Mouse (Mus musculus) intestine, embryonic 14.5 days (tissue): ENCODE measurements at regions not wholly inside any gene's neighbourhood (a gene's known extent, or its start where the extent isn't known, plus 50 kb on each side); places are given as distances from the start of the nearest gene placed in this dataset.

Experiments used
- ATAC-seq: fragments of 200-750 bp; cut with Nextera tagmentation; replicated peaks from 2 replicates; pipeline ENCODE4 v1.8.0; 2017; ENCODE audit warnings: low read depth, moderate number of reproducible peaks, moderate TSS enrichment, moderate library complexity; ENCODE audit not compliant: low FRiP score, low TSS enrichment
- DNase-seq: peaks from one replicate; pipeline ENCODE4 v3.0.0-alpha.2; 2018; ENCODE audit warnings: low spot score
- H3K27ac ChIP-seq: fragments of 300-500 bp; sonication (generic); 2 replicates; pipeline ENCODE4 v1.5.1; 2014; ENCODE audit warnings: low read depth, mild to moderate bottlenecking, control low read depth
- H3K27me3 ChIP-seq: fragments of 300-500 bp; sonication (generic); replicated peaks from 2 replicates; pipeline ENCODE4 v1.6.1; 2014; ENCODE audit warnings: low read length, control low read depth; ENCODE audit not compliant: control insufficient read depth, insufficient read depth
- H3K36me3 ChIP-seq: fragments of 300-500 bp; sonication (generic); 2 replicates; pipeline ENCODE4 v1.6.1; 2014; ENCODE audit warnings: low read length, control low read depth; ENCODE audit not compliant: control insufficient read depth, insufficient read depth
- H3K4me1 ChIP-seq: fragments of 300-500 bp; sonication (generic); replicated peaks from 2 replicates; pipeline ENCODE4 v1.6.1; 2014; ENCODE audit warnings: low read length, control low read depth, mixed read lengths; ENCODE audit not compliant: control insufficient read depth, insufficient read depth
- H3K4me2 ChIP-seq: fragments of 300-500 bp; sonication (generic); 2 replicates; pipeline ENCODE4 v1.6.1; 2014; ENCODE audit warnings: low read length
- H3K4me3 ChIP-seq: fragments of 300-500 bp; sonication (generic); 2 replicates; pipeline ENCODE4 v1.5.1; 2014; ENCODE audit warnings: low read depth, low read length, control low read depth, mixed read lengths
- H3K9ac ChIP-seq: fragments of 300-500 bp; sonication (generic); 2 replicates; pipeline ENCODE4 v1.6.1; 2014; ENCODE audit warnings: mild to moderate bottlenecking, low read length
- H3K9me3 ChIP-seq: fragments of 300-500 bp; sonication (generic); 2 replicates; pipeline ENCODE4 v1.6.1; 2016; ENCODE audit warnings: low read length, control low read depth; ENCODE audit not compliant: control insufficient read depth
- WGBS: fragments of 180-500 bp; shearing (Covaris S2); extraction: QIAGEN DNeasy Blood & Tissue Kit; methylation state at CpG from one replicate; pipeline ENCODE4 v1.1.7; 2014; 5-methylcytosine and 5-hydroxymethylcytosine counted together

- DNase-seq (no peak), ATAC-seq (no peak)
- WGBS, result 87% methylated on average over 3 of the region's 3 CpGs
Observed at GRCm38 (mm10) chr8:34542361-34543038, 431.0 kb upstream of the Gm10131 start.

GRCm38 (mm10) chr8:34539232-34539631 lies 427.7 kb upstream of the Gm10131 start:
- Histone ChIP-seq H3K4me2 (no peak overlapping the region), H3K27me3 (no peaks in the 10 kb centered on the region), H3K27ac (no peak overlapping the region), H3K36me3 (no peaks in the 10 kb centered on the region), H3K9ac (no peak overlapping the region), H3K4me3 (no peak overlapping the region), H3K9me3 (no peaks in the 10 kb centered on the region), H3K4me1 (no peaks in the 10 kb centered on the region)
- no peak for DNase-seq
- no peak for ATAC-seq
- WGBS, result 58% methylated on average over 4 of the region's 4 CpGs

More at GRCm38 (mm10) chr8:34542361-34543038, 431.0 kb upstream of the Gm10131 start:
- no peaks in the 10 kb centered on the region for H3K27me3 ChIP-seq
- H3K9ac ChIP-seq, result no peak overlapping the region
- no peak overlapping the region for H3K4me3 ChIP-seq
- no peaks in the 10 kb centered on the region for H3K36me3 ChIP-seq
- H3K4me1 ChIP-seq, result no peaks in the 10 kb centered on the region; the same call in 1 of the 2 replicates
- H3K4me2 ChIP-seq, result no peak overlapping the region
- H3K9me3 ChIP-seq, result no peaks in the 10 kb centered on the region
- H3K27ac ChIP-seq, result no peak overlapping the region

GRCm38 (mm10) chr8:34535434-34535833 lies 423.9 kb upstream of the Gm10131 start:
- Histone ChIP-seq H3K9me3 (no peaks in the 10 kb centered on the region), H3K4me3 (no peak overlapping the region), H3K27ac (no peak overlapping the region), H3K4me2 (no peak overlapping the region), H3K4me1 (peaks cover 4% of the 10 kb centered on the region; the same call in 1 of the 2 replicates), H3K36me3 (no peaks in the 10 kb centered on the region), H3K9ac (no peak overlapping the region), H3K27me3 (no peaks in the 10 kb centered on the region)
- DNase-seq (no peak), ATAC-seq (no peak)
- WGBS, result 74% methylated on average over 3 of the region's 3 CpGs

- no peak overlapping the region for H3K4me3 ChIP-seq
- H3K36me3 ChIP-seq, result no peaks in the 10 kb centered on the region
- ATAC-seq (no peak), DNase-seq (no peak)
- H3K4me2 ChIP-seq, result no peak overlapping the region
- WGBS, result 90% methylated on average over 4 of the region's 4 CpGs
- no peak overlapping the region for H3K27ac ChIP-seq
- H3K27me3 ChIP-seq, result no peaks in the 10 kb centered on the region
- H3K4me1 ChIP-seq, result peaks cover 10% of the 10 kb centered on the region
- H3K9me3 ChIP-seq, result no peaks in the 10 kb centered on the region
- no peak overlapping the region for H3K9ac ChIP-seq
Observed at GRCm38 (mm10) chr8:34533421-34533820, 421.9 kb upstream of the Gm10131 start.

GRCm38 (mm10) chr8:34530896-34531679 lies 419.6 kb upstream of the Gm10131 start:
- H3K4me2 ChIP-seq, result no peak overlapping the region
- DNase-seq, result no peak

GRCm38 (mm10) chr8:34530046-34530445 lies 418.5 kb upstream of the Gm10131 start:
- 38% methylated on average over 5 of the region's 5 CpGs for WGBS
- Histone ChIP-seq H3K4me2 (no peak overlapping the region), H3K27me3 (no peaks in the 10 kb centered on the region), H3K4me1 (peaks cover 10% of the 10 kb centered on the region), H3K36me3 (no peaks in the 10 kb centered on the region), H3K27ac (no peak overlapping the region), H3K9ac (no peak overlapping the region), H3K9me3 (no peaks in the 10 kb centered on the region), H3K4me3 (no peak overlapping the region)
- DNase-seq (no peak), ATAC-seq (no peak)

More at GRCm38 (mm10) chr8:34530896-34531679, 419.6 kb upstream of the Gm10131 start:
- Histone ChIP-seq H3K36me3 (no peaks in the 10 kb centered on the region), H3K9me3 (no peaks in the 10 kb centered on the region), H3K27me3 (no peaks in the 10 kb centered on the region), H3K9ac (no peak overlapping the region), H3K27ac (no peak overlapping the region), H3K4me3 (no peak overlapping the region), H3K4me1 (peaks cover 10% of the 10 kb centered on the region)
- 70% methylated on average over 11 of the region's 11 CpGs for WGBS
- ATAC-seq, result no peak

GRCm38 (mm10) chr8:34529452-34529851 lies 417.9 kb upstream of the Gm10131 start:
- Histone ChIP-seq H3K27me3 (no peaks in the 10 kb centered on the region), H3K4me2 (no peak overlapping the region), H3K9ac (no peak overlapping the region), H3K36me3 (no peaks in the 10 kb centered on the region), H3K4me1 (peaks cover 10% of the 10 kb centered on the region), H3K9me3 (no peaks in the 10 kb centered on the region), H3K27ac (no peak overlapping the region), H3K4me3 (no peak overlapping the region)
- 75% methylated on average over 1 of the region's 1 CpGs for WGBS
- no peak for ATAC-seq
- no peak for DNase-seq

- peaks cover 10% of the 10 kb centered on the region for H3K4me1 ChIP-seq
- H3K9ac ChIP-seq, result no peak overlapping the region
- ATAC-seq (no peak), DNase-seq (no peak)
- H3K27me3 ChIP-seq, result no peaks in the 10 kb centered on the region
- H3K9me3 ChIP-seq, result no peaks in the 10 kb centered on the region
- no peak overlapping the region for H3K27ac ChIP-seq
- H3K36me3 ChIP-seq, result no peaks in the 10 kb centered on the region
- no peak overlapping the region for H3K4me2 ChIP-seq
- no peak overlapping the region for H3K4me3 ChIP-seq
- WGBS, result 81% methylated on average over 3 of the region's 3 CpGs
Observed at GRCm38 (mm10) chr8:34528213-34528612, 416.7 kb upstream of the Gm10131 start.
